Mouse (Mus musculus) lung, adult 2 months (tissue): ENCODE results near the gene Panx1.

ENCODE experiments used
- CTCF ChIP-seq: fragments of 200-500 bp; IDR thresholded peaks from 2 replicates; pipeline ENCODE4 v1.5.1; 2011; ENCODE audit warnings: mild to moderate bottlenecking, low read length, control low read depth; ENCODE audit not compliant: insufficient read depth
- POLR2A ChIP-seq: fragments of 200-500 bp; IDR thresholded peaks from 2 replicates; pipeline ENCODE4 v1.6.1; 2011; ENCODE audit warnings: low read depth, mild to moderate bottlenecking, control low read depth, low read length, borderline replicate concordance; ENCODE audit errors: extremely low read depth

- no peak for TF ChIP-seq CTCF
- TF ChIP-seq POLR2A = no peak
Observed at GRCm38 (mm10) chr9:15018756-15019131, 26.5 kb downstream of the Panx1 start.
